Mouse (Mus musculus): Measurements from ENCODE around the gene Gm20431. TPM values are rescaled to one million over a fixed set of nuclear protein-coding genes. Genes with fewer than 3 reads are reported as not detected.

Gene Gm20431
- polyA plus RNA-seq, 1 experiment from 2014 or later: 8.4 TPM

- DNase-seq (ENCODE audit: low spot score): no peak
- Histone ChIP-seq H3K4me1 (replicated peaks; ENCODE audit: control insufficient read depth, insufficient read depth, low read length) (peaks cover 4% of the 10 kb centered on the region; the same call in 1 of the 2 replicates), H3K4me2 (replicated peaks; ENCODE audit: low read depth, low read length) (no peak overlapping the region), H3K36me3 (ENCODE audit: control insufficient read depth, insufficient read depth, low read length) (no peaks in the 10 kb centered on the region), H3K27me3 (ENCODE audit: control insufficient read depth, insufficient read depth, low read length) (peaks cover 39% of the 10 kb centered on the region), H3K9ac (ENCODE audit: low read depth, low read length) (no peak overlapping the region), H3K9me3 (ENCODE audit: control insufficient read depth, low read length) (no peaks in the 10 kb centered on the region), H3K27ac (ENCODE audit: low read depth, low read length) (no peak overlapping the region), H3K4me3 (ENCODE audit: low read depth, low read length) (no peak overlapping the region)
- no peak for ATAC-seq (ENCODE audit: low FRiP score)
- WGBS: 81% methylated on average over 16 of the region's 16 CpGs
These were observed 25.3 kb upstream of the Gm20431 start for GRCm38 (mm10) chr2:167686382-167687249.

- ATAC-seq (ENCODE audit: low FRiP score) (no peak), DNase-seq (ENCODE audit: low spot score) (no peak)
- WGBS: 78% methylated on average over 3 of the region's 3 CpGs
- Histone ChIP-seq H3K4me2 (replicated peaks; ENCODE audit: low read depth, low read length) (no peak overlapping the region), H3K27ac (ENCODE audit: low read depth, low read length) (no peak overlapping the region), H3K4me3 (ENCODE audit: low read depth, low read length) (no peak overlapping the region), H3K27me3 (ENCODE audit: control insufficient read depth, insufficient read depth, low read length) (peaks cover 36% of the 10 kb centered on the region), H3K4me1 (replicated peaks; ENCODE audit: control insufficient read depth, insufficient read depth, low read length) (peaks cover 4% of the 10 kb centered on the region; the same call in 1 of the 2 replicates), H3K36me3 (ENCODE audit: control insufficient read depth, insufficient read depth, low read length) (no peaks in the 10 kb centered on the region), H3K9ac (ENCODE audit: low read depth, low read length) (no peak overlapping the region), H3K9me3 (ENCODE audit: control insufficient read depth, low read length) (no peaks in the 10 kb centered on the region)
These were observed 24.6 kb upstream of the Gm20431 start for GRCm38 (mm10) chr2:167685865-167686264.

DNA sequence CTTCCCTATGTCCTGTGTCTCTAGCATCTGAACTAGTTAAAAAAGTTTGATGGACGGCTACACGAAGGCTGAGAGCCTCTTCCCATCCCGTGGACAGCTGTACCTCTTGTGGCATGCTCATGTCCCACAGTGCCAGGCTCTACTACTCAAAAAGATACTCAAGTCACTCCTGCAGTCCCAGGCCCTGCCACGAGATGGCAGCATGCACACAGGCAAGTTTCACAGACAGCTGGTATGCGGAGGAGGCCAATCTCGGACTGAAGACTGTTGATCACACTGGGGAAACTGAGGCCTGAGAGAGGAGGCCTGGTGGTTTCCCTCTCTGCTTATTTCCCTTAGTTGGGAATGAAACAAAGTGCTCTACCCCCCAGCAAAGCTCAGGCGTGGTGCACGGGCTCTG is 23.8 kb upstream of the Gm20431 start:
- Histone ChIP-seq H3K4me1 (replicated peaks; ENCODE audit: control insufficient read depth, insufficient read depth, low read length) (peaks cover 4% of the 10 kb centered on the region; the same call in 1 of the 2 replicates), H3K27me3 (ENCODE audit: control insufficient read depth, insufficient read depth, low read length) (peaks cover 30% of the 10 kb centered on the region), H3K4me3 (ENCODE audit: low read depth, low read length) (no peak overlapping the region), H3K9me3 (ENCODE audit: control insufficient read depth, low read length) (no peaks in the 10 kb centered on the region), H3K27ac (ENCODE audit: low read depth, low read length) (no peak overlapping the region), H3K9ac (ENCODE audit: low read depth, low read length) (no peak overlapping the region), H3K36me3 (ENCODE audit: control insufficient read depth, insufficient read depth, low read length) (no peaks in the 10 kb centered on the region), H3K4me2 (replicated peaks; ENCODE audit: low read depth, low read length) (no peak overlapping the region)
- no peak for ATAC-seq (ENCODE audit: low FRiP score)
- DNase-seq (ENCODE audit: low spot score): peak; percentile 98
- 8% methylated on average over 8 of the region's 8 CpGs for WGBS

DNA sequence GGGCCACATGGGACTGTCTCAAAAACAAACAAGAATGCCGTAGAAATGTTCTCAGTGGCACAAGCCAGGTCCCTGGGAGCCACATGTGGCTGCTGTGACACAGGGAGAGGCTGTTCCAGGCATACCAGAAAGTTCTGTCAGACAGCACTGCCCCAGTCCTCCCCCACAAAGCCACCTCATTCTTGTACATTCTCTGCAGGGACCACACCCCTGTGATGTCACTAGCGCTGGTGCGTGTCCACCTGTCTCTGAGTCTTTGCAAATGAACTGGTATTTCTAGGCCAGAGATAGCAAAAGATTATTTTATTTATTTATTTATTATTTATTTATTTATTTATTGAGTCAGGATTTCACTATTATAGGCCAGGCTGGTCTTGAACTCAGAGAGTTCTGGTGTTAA is 22.4 kb upstream of the Gm20431 start:
- no peak for DNase-seq (ENCODE audit: low spot score)
- 75% methylated on average over 3 of the region's 3 CpGs for WGBS
- ATAC-seq (ENCODE audit: low FRiP score): no peak
- H3K27me3 ChIP-seq (ENCODE audit: control insufficient read depth, insufficient read depth, low read length): peaks cover 18% of the 10 kb centered on the region
- H3K4me3 ChIP-seq (ENCODE audit: low read depth, low read length): no peak overlapping the region
- no peaks in the 10 kb centered on the region for H3K9me3 ChIP-seq (ENCODE audit: control insufficient read depth, low read length)
- H3K4me2 ChIP-seq (replicated peaks; ENCODE audit: low read depth, low read length): no peak overlapping the region
- no peak overlapping the region for H3K9ac ChIP-seq (ENCODE audit: low read depth, low read length)
- no peaks in the 10 kb centered on the region for H3K36me3 ChIP-seq (ENCODE audit: control insufficient read depth, insufficient read depth, low read length)
- H3K27ac ChIP-seq (ENCODE audit: low read depth, low read length): no peak overlapping the region
- no peaks in the 10 kb centered on the region for H3K4me1 ChIP-seq (replicated peaks; ENCODE audit: control insufficient read depth, insufficient read depth, low read length)

GRCm38 (mm10) chr2:167680657-167681056 is 19.4 kb upstream of the Gm20431 start:
- DNase-seq (ENCODE audit: low spot score): peak; percentile 70
- H3K9me3 ChIP-seq (ENCODE audit: control insufficient read depth, low read length): no peaks in the 10 kb centered on the region
- no peak overlapping the region for H3K4me3 ChIP-seq (ENCODE audit: low read depth, low read length)
- H3K9ac ChIP-seq (ENCODE audit: low read depth, low read length): no peak overlapping the region
- H3K4me1 ChIP-seq (replicated peaks; ENCODE audit: control insufficient read depth, insufficient read depth, low read length): no peaks in the 10 kb centered on the region
- WGBS: 58% methylated on average over 5 of the region's 5 CpGs
- no peaks in the 10 kb centered on the region; the same call in 1 of the 2 replicates for H3K27me3 ChIP-seq (ENCODE audit: control insufficient read depth, insufficient read depth, low read length)
- no peak for ATAC-seq (ENCODE audit: low FRiP score)
- H3K4me2 ChIP-seq (replicated peaks; ENCODE audit: low read depth, low read length): no peak overlapping the region
- no peaks in the 10 kb centered on the region for H3K36me3 ChIP-seq (ENCODE audit: control insufficient read depth, insufficient read depth, low read length)
- H3K27ac ChIP-seq (ENCODE audit: low read depth, low read length): no peak overlapping the region

- no peaks in the 10 kb centered on the region; the same call in 1 of the 2 replicates for H3K27me3 ChIP-seq (ENCODE audit: control insufficient read depth, insufficient read depth, low read length)
- ATAC-seq (ENCODE audit: low FRiP score): peak; percentile 72
- no peak overlapping the region for H3K4me3 ChIP-seq (ENCODE audit: low read depth, low read length)
- no peak overlapping the region for H3K4me2 ChIP-seq (replicated peaks; ENCODE audit: low read depth, low read length)
- no peaks in the 10 kb centered on the region for H3K9me3 ChIP-seq (ENCODE audit: control insufficient read depth, low read length)
- H3K9ac ChIP-seq (ENCODE audit: low read depth, low read length): no peak overlapping the region
- no peaks in the 10 kb centered on the region for H3K36me3 ChIP-seq (ENCODE audit: control insufficient read depth, insufficient read depth, low read length)
- WGBS: 3% methylated on average over 13 of the region's 13 CpGs
- no peak overlapping the region for H3K27ac ChIP-seq (ENCODE audit: low read depth, low read length)
- peak; percentile 88 for DNase-seq (ENCODE audit: low spot score)
- H3K4me1 ChIP-seq (replicated peaks; ENCODE audit: control insufficient read depth, insufficient read depth, low read length): no peaks in the 10 kb centered on the region
These were observed 18.7 kb upstream of the Gm20431 start for GRCm38 (mm10) chr2:167679902-167680430.

DNA sequence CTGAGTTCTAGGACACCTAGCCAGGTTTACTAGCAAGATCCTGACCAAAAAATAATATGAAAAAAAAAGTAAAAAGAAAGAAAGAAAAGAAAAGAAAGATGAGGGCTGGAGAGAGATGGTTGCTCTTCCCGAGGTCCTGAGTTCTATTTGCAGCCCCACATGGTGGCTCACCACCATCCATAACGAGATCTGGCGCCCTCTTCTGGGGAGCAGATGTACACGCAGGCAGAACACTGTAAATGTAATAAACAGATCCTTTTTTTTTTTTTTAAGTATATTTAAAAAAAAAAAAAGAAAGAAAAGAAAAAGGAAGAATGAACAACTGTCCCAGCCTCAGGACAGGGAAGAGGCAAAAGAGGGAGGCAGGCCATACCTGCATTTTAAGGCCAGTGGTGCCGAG is 17.3 kb upstream of the Gm20431 start:
- no peak overlapping the region for H3K9ac ChIP-seq (ENCODE audit: low read depth, low read length)

DNA sequence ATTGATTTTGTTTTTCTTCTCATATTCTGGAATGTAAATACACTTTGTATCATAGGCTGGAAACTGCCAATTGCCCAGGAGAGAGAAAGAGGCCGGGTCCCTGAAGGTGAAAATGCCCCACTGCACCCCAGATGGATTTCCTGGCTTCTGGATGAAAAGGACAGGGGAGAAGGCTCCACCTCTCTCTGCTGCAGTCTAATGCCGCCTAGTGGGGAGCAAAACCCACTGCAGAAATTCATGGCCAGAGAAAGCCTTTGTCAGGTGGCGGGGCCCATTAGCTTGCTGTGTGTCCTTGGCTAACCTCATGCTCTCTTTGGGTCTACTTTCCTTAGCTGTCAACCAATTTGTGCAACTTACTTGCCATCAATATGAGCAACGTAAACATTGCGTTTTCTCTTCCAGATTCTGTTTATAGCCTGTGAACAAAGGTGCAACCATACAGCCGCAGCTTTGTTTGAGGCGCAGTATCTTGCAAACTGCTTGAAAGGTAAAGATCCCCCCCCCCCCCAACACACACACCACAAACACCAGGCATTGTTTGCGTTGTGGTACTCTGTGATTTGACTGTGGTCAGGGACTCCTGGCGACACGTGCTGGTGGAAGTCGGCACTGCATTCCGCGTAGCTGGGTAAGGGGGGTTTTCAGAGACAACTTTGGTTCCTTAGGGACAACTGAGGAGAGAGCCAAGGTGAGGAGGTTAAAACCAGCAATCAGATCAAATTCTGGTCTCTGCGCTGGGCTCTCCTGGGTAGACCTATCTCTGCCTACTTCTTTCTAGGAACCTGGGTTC is 14.0 kb upstream of the Gm20431 start:
- Histone ChIP-seq H3K4me3 (ENCODE audit: low read depth, low read length) (no peak overlapping the region), H3K4me1 (replicated peaks; ENCODE audit: control insufficient read depth, insufficient read depth, low read length) (0 out of 2 replicates have a peak, but pooled peaks cover 3% of the 10 kb centered on the region), H3K9me3 (ENCODE audit: control insufficient read depth, low read length) (no peaks in the 10 kb centered on the region), H3K27ac (ENCODE audit: low read depth, low read length) (no peak overlapping the region), H3K9ac (ENCODE audit: low read depth, low read length) (no peak overlapping the region), H3K27me3 (ENCODE audit: control insufficient read depth, insufficient read depth, low read length) (no peaks in the 10 kb centered on the region), H3K36me3 (ENCODE audit: control insufficient read depth, insufficient read depth, low read length) (no peaks in the 10 kb centered on the region), H3K4me2 (replicated peaks; ENCODE audit: low read depth, low read length) (no peak overlapping the region)
- no peak for ATAC-seq (ENCODE audit: low FRiP score)
- peak; percentile 58 for DNase-seq (ENCODE audit: low spot score)
- WGBS: 40% methylated on average over 14 of the region's 14 CpGs

More for the DNA sequence above, 17.3 kb upstream of the Gm20431 start:
- Histone ChIP-seq H3K4me3 (ENCODE audit: low read depth, low read length) (no peak overlapping the region), H3K36me3 (ENCODE audit: control insufficient read depth, insufficient read depth, low read length) (no peaks in the 10 kb centered on the region), H3K27me3 (ENCODE audit: control insufficient read depth, insufficient read depth, low read length) (no peaks in the 10 kb centered on the region; the same call in 1 of the 2 replicates), H3K4me1 (replicated peaks; ENCODE audit: control insufficient read depth, insufficient read depth, low read length) (no peaks in the 10 kb centered on the region), H3K4me2 (replicated peaks; ENCODE audit: low read depth, low read length) (no peak overlapping the region), H3K9me3 (ENCODE audit: control insufficient read depth, low read length) (no peaks in the 10 kb centered on the region), H3K27ac (ENCODE audit: low read depth, low read length) (no peak overlapping the region)
- ATAC-seq (ENCODE audit: low FRiP score) (no peak), DNase-seq (ENCODE audit: low spot score) (no peak)
- 46% methylated on average over 5 of the region's 5 CpGs for WGBS
